Mouse (Mus musculus) stomach, postnatal 0 days (tissue): ENCODE data around the gene Dazap1.

Experiments
- CTCF ChIP-seq: IDR thresholded peaks from 2 replicates; pipeline ENCODE4 v1.5.1; 2016; ENCODE audit warnings: antibody characterized with exemption, low read depth, mild to moderate bottlenecking, moderate library complexity
- EP300 ChIP-seq: optimal IDR thresholded peaks from 2 replicates; pipeline ENCODE3; 2016; ENCODE audit warnings: antibody characterized with exemption

DNA sequence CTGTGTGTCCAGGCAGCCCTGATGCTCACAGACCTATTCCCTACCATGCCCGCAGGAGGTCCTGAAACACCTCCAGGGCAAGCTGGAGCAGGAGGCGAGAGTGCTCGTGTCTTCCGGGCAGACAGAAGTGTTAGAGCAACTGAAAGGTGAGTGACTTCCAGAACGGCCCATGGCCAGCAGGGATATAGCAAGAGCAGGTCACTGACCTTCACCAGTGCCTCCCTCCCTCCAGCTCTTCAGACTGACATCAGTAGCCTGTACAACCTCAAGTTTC is 40.7 kb downstream of the Dazap1 start:
- TF ChIP-seq CTCF (no peak), EP300 (no peak)
